Mouse (Mus musculus) heart, embryonic 14.5 days (tissue): ENCODE measurements at regions not wholly inside any gene's neighbourhood (a gene's known extent, or its start where the extent isn't known, plus 50 kb on each side); places are given as distances from the start of the nearest gene placed in this dataset. TPM values are rescaled to one million over a fixed set of nuclear protein-coding genes. Genes with fewer than 3 reads are reported as not detected.

Experiments used
- microRNA-seq: library from miRNA; unstranded; fragments of <30 nt; microRNA quantifications from one replicate; pipeline ENCODE4, GENCODE M21; 2016

Small RNA genes lying in the stretch of these regions (microRNA-seq; reads per million reads assigned to microRNA genes)
- gene Mir6380: not detected
